Mouse (Mus musculus) adrenal gland, postnatal 36 days (tissue): ENCODE results near the gene Gbx1. TPM values are rescaled to one million over a fixed set of nuclear protein-coding genes. Genes with fewer than 3 reads are reported as not detected.

ENCODE experiments used
- DNase-seq, 2 experiments: peaks; one replicate each; pipeline ENCODE4 v3.0.0; 2021; ENCODE audit warnings: mixed read lengths in 1 of 2
- total RNA-seq, 2 experiments: library from RNA; stranded (reverse); gene quantifications; 2 replicates each; pipeline ENCODE4 v1.2.3; 2021

Gene Gbx1
- total RNA-seq, 2 experiments from 2014 or later: not detected

DNA sequence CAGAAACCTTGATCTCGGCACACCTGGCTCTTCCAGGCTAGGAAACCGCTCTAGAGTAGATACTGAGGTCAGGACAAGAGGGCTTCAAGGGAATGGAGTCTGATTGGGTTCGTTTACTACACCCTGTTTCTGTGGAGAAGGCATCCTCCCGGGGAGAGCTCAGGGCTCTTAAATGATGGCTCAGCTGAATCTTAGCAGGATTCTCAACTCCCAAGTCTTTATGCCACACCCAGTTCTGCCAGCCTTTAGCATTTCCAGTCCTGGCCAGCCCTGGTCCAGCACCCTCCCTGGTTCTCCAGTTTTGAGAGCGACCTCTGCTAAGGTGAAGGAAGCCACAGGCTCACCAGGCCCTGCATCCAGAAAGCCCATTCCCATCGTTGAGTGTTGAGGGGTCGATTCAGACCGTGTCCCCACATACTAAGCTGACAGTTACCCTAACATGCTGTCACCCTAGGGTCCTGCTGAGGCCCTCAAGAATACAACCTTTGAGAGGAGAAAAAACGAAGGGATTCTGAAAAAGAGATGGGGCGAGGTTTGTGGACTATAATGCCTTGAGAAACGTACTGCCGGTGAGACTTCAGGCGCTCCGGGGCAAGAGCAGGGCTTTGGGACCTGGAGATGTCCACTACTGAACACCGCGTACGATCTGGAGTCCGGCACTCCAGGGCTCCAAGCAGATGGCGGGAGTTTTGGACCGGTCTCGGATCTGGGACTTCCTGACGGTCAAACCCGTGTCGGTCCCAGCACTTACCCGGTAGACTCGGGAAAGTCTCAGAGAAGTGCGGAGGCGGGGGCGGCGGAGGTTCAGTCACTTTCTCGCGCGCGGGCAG is 1.4 kb downstream of the Gbx1 start:
- DNase-seq: no peak

DNA sequence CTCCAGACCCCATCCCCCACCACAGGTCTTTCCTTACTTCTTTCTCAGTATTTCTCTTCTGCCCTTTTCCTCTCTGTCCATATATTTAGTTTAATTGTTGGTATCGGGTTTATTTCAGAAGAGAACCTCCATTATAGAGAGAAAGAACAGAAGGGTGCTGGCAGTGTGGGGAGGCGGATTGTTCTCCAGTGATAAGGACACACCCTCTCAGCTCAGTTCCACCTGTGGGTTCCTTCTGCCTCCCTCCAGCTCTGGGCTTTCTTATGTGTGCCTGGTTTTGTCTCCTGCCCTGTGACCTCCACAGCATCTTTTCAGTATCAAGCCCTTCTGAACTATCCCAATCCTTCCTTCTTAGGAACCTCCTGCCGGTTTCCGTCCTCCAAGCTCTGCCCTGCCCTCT is 2.5 kb downstream of the Gbx1 start:
- DNase-seq: no peak

DNA sequence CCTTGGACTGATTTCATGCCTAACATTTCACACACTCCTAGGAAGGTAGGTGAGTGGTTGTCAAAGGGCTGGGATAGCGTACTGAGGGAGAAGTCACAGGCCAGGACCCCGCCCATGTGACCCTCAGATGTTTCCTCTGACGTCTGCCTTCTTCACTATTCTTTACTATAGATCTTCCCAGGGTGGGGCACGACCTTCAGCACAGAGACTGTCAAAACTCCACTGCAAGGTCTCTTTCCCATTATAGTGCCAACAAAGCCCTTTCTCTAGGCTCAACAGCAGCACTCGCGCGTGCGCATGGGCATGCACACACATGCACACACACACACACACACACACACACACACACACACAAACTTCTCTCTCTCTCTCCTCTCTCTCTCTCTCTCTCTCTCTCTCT is 3.2 kb downstream of the Gbx1 start:
- no peak for DNase-seq

DNA sequence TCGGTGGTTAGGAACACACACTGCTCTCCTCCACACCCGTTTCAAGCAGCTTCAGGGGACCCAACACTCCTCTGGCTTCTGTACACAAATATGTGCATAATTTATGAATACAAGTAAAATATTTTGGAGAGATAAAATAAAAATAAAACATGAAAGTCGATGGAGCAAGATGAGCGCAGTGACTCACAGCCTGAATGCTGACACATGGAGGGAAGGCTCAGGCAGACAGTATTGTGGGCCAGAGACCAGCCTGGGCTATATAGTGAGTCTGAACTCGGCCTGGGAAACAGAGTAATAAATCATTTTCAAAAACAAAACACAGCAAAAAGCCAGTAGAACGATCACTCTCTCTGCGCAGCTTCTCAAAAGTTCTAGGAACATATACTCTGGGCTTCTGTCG is 5.6 kb downstream of the Gbx1 start:
- DNase-seq: peak in 1 of 2 experiments; percentile 13

DNA sequence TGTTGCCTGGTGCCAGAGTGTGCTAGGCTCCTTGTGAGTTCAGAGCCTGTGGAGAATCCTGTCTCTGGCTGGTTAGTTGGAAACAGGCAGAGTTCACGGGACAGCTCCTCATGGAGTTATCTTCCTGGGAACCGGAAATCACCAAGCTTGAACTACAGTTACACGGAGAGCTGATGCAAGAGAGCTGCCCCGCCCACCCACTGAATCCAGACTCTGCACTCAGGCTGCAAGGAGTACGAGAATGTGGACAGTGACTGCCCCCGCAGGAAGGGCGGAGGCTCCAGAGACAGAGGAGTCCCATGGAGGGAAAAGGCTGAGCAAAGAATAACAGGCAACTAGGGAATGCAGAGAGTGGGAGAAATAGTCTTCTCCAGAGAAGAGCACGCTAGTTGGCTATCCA is 14.7 kb downstream of the Gbx1 start:
- peak in 1 of 2 experiments; percentile 23 for DNase-seq

DNA sequence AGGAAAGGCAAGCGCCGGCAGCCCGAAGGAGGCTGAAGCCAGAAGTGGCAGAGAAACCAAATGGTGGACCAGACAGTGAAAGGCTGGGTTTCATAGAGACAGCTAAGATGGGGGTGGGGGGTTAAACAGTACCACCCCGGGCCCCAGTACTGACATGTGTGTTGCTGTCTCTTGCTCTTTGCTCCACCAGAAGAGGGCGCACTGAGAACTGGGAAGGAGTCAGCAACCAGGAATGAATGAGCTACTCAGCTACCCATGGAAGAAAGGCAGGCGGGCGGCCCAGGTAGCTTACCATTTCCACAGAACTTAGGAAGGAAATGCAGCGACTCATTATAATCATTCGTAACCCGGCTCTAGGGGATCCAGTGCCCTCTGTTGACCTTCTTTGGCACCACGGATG is 16.4 kb downstream of the Gbx1 start:
- DNase-seq: peak; percentile 64 to 76

DNA sequence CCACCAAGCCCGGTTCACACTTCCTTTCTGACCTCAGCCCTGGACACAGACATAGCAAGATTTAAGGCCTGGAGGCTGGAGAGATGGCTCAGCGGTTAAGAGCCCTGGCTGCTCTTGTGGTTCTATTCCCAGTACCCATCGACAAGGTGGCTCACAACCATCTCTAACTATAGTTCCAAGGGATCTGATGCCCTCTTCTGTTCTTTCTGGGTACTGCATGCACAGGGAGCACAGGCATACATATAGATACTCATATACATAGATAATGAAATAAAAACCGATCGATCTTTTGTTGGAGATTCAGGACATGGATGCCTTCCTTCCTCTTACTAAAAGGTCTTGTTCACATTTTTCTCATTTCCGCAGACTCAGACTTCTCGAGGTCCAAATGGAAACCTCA is 18.6 kb downstream of the Gbx1 start:
- no peak for DNase-seq

DNA sequence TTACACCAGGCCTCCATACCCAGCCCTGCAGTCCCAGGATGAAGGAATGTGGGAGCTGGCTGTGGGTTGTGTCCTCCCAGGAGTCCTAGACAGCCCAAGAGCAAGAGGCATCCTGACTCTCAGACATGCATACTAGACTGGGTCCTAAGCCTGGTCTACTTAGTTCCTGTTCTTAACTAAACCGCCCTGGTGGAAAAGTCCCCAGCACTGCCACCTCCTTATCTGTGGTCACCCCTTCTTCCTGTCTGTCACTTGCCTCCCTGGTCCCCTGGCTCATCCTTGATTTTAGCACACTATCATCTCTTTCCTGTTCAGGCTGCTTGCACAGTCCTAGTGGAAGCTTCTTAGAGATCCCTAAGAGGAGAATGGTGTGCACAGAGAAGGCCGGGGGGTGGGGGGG is 21.5 kb downstream of the Gbx1 start:
- DNase-seq: no peak

DNA sequence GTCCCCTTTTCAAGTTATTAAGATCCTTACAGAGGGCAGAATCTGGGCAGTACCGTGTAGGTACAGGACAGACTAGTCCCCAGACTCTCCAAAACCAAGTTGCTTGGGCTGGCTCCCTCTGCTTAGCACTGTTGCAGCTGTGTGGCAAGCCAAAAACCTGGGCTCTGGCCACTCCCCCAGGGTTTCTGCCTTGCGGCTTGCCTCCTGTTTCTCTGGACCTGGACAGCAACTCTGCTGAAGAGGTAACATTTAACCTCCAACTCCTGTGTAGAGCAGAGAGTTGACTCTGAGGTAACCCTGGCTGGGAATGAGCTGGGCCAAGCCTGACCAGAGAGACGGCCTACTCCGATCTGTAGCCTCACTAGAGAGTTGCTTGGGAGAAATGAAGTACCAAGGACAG is 24.2 kb downstream of the Gbx1 start:
- no peak for DNase-seq

DNA sequence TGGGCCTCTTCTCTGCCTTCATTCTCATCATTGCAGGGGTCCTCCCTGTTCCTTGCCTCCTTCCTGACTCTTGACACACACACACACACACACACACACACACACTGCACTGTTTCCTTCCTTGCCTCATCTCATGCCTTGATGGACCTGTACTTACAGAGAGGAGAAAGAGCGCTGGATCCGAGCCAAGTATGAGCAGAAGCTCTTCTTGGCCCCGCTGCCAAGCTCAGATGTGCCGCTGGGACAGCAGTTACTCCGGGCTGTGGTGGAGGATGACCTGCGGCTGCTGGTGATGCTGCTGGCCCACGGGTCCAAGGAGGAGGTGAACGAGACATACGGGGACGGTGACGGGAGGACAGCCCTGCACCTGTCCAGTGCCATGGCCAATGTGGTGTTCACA is 26.2 kb downstream of the Gbx1 start:
- no peak for DNase-seq

DNA sequence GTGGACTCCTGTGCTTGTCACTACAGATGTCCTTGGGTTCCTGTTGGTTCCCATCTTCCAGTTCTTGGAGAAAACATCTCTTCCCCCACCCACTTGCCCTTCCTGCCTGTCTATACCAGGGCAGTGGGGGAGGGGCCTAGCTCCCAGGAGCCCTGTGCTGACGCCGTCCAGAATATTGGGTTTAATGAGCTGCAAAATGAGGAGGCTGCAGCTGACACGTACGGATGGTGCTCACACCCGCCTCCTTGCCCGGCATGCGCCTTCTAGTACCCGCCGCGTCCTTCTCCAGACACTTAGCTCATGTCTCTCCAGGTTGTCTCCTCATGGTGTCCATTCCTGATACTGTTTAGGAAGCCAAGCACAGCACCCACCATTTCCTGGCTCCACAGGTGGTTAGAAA is 27.9 kb downstream of the Gbx1 start:
- DNase-seq: no peak

DNA sequence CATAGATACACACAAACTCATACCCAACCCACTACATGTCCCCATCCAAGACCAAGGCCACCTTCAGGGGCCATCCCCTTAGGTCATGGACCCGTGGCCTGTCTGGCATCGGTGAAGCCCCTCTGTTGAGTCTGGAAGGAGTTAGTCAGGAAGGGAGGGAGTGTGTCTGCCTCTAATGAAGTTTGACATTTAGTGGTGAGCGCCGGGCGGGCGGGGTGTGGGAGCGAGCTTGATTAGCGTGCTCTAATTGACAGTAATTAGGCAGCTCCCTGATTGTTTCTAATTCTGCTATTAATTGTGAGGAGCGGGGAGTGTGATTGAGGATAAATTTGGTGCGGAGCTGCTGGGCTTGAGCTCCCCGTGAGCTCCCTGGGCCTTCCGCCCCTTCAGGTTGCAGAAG is 29.5 kb downstream of the Gbx1 start:
- no peak for DNase-seq

DNA sequence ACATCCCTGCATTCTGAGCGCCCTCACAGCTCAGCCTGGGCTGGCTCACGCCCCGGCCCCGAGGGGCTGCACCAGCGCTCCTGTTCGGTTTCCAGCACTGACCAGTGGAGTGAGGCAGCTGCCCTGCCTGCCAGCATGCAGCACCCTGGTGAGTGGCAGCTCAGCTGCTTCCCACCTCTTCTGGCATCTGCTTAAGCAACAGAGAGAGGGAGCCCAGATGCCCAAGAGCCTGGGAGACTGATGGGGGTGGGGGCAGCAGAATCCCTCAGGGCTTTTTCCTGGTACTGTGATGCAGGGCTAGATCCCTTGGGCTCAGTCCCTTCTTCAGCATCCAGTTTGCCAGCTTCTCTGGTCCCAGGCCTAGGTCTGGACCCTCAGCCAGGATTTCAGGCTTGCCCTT is 30.2 kb downstream of the Gbx1 start:
- DNase-seq: no peak

DNA sequence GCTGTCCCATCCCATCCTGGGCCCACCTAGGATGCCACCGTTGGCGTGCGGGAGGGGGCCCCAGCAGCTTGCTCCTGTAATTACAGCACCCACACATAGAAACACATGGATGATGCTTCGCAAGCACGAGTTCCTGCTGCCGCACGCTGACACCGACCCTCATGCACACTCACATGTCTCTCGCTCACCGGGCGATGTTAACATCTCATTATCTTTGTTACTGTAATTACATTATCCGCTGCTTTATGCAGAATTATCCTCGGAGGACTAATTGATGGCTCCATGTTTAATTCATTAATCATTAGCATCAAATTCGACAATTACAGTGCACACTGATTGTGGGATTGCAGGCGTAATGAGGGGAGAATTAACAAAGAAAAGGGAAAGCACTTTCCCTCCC is 32.0 kb downstream of the Gbx1 start:
- DNase-seq: no peak

DNA sequence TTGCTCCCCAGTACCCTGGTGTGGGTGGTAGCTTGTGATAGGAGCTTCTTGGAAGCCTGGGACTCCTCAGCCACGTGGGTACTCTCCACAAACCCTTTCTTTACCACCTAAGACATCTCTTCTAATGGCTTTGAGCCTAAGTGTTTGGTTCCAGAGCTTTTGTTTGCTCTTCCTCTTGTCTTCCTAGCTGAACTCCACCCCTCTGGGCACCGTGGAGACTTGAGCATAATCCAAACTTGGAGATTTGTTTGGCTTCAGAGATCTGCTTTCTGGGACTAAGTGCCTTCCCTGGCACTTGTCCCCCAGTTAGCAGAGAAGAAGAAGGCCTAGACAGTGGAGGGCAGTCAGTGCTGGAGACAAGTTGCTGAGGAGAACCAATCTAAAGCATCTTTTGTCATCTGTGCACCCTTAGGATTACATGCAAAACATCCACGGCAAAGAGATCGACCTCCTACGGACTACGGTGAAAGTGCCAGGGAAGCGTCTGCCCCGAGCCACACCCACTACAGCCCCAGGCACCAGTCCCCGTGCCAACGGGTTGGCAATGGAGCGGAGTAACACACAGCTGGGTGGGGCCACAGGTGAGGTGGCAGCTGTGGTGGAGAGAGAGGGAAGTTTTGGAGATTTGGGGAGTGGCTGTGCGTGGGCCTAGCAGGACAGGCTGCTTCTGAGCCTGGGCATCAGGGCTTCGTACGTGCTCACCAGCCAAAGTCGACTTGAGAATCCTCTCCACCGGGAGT is 34.3 kb downstream of the Gbx1 start:
- DNase-seq: no peak

DNA sequence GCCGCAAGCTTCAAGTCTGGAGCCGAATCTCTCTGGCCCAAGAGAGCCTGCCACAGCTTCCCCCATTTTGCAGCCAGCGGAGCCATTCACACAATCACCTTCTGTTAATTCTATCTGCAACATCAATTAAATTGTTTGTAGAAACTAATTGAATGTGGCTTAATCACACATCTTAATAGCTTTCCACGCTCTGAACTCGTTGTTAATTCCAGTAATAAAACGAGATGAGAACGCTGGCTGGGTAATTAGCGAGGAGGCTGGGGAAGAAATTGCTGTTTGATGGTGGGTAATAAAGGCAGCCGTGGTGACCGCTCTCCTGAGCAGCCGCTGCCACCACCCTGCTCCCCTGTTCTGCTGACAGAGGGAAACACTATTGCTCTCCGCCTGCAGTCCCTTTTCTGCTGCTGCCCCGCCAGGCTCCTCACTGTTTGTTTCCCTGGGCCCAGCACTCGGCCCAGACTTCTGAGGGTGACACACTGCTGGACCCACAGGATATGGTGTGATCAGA is 36.5 kb downstream of the Gbx1 start:
- no peak for DNase-seq

DNA sequence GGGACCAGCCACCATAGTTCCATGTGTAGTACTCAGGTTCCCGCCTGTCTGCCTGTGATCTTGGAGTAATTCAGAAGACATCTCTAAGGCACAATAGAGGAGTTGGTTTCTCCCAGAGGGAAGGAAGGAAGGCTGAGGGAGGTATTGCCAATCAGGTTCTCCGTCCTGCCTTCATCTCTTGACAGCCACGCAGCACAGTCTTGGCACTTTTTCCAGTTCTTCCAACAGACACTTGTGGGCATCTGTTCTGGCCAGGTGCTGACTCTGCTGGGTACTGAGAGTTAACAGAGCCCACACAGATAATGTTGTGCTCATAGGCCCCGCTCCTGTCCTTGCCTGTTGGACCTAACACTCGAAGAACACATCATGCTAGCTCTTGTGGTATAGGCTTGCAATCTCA is 40.3 kb downstream of the Gbx1 start:
- DNase-seq: no peak

DNA sequence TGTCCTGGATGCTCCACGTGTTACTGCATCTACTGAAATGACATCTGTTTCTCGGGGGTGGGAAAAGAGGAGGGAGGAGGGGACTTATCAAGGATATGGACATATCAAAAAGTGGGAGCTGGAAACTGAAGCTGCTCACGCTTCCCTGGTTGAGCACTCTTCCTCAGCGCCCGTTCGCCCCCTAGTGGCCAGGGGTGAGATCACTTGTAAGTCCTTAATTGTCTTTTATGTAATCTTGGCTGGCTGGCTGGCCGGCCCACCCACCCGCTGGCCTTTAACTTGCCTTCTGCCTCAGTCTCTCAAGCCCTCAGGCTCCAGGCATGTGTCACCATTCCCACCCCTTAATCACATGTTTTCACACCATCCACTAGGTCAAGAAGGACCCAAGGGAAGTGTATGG is 40.9 kb downstream of the Gbx1 start:
- peak; percentile 89 to 92 for DNase-seq

DNA sequence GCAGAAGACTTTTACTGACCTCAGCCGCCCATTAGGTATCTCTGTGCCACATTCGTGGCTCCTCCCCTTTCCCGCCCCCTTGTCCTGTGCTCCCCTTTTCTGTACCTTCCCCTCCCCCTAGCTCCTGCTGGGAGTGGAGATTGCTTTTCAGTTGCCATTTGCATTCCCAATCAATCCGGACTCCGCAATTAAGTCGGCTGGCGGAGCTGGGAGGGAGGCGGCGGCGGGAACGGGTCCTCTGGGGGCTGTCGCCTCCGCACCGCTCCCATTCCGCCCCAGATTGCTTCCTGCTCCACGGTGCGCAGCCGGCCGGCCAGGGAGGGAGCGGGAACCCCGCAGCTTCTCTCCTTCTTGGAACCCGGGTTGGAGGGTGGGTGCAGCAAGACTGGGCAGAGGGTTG is 42.0 kb downstream of the Gbx1 start:
- DNase-seq: no peak

DNA sequence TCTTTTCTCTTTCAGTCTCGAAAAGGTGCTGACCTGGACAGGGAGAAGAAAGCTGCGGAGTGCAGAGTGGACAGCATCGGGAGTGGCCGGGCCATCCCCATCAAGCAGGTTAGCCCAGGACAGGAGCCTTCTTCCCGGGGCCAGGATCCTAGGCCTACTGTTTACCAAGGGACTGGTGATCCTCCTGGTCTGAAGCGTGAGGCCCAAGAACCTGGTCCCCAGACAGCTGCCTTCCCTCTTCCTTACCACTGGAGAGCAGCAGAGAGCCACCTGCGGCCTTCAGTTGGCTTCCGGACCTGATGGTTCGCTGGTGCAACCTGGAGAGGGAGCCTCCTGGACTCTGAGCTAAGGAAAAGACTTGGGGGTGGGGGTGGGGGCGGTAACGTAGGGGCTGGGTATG is 43.7 kb downstream of the Gbx1 start:
- peak; percentile 60 to 70 for DNase-seq

DNA sequence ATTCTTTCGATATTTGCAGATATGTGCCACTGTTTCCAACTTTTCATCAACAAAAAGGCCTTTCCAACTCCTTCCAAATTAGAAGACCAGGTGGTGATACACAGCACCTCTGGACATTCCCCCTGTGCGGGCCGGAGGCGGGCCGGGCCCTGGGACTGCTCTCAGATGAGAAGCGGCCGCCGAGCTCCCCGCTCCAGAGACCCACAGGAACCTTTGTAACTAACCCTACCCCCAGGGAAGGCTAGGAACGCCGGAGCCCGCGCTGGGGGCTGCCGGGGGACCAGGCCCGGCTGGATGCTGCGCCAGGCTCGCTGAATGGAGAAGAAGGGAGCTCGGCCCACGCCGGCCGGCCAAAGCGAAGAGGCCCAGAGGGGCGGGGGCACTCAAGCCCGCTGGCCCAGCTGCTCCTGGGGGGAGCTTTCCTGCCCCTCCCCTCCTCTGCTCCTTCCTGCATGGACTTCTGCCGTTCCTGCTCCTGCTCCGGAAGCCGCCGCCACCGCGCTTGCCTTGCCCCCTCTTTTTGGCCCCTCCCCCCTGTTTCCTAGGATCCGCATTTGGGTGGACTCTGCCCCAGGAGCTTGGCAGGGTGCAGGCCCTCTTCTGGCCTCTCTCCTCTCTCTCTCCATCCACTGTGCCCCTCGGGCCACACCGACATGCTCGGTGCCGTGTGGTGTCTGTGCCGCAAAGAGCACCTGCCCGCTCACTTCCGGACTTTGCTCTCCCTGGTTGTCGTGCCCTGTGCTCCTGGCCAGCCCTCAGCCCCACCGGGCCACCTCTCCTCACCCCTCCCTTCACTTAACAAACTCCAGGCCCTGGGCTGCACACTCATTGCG is 44.5 kb downstream of the Gbx1 start:
- no peak for DNase-seq

DNA sequence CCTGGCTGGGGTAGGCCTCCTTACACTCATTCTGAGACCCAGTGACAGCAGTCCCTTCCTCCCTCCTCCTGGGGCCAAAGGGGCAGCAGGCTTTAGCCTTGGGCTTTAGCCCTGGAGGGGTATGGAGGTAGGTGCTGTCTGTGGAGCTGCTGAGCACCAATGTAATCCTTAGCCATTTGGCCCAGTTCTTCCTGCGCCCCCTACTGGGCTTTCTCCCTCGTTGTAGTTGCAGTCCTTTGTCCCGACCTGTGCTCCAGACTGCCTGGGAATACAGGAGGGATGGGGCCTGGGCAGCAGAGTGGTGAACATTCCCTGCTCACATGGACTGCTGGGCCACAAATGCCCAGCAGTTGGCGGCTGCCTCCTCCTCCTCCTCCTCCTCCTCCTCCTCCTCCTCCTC is 45.4 kb downstream of the Gbx1 start:
- peak; percentile 72 to 82 for DNase-seq

DNA sequence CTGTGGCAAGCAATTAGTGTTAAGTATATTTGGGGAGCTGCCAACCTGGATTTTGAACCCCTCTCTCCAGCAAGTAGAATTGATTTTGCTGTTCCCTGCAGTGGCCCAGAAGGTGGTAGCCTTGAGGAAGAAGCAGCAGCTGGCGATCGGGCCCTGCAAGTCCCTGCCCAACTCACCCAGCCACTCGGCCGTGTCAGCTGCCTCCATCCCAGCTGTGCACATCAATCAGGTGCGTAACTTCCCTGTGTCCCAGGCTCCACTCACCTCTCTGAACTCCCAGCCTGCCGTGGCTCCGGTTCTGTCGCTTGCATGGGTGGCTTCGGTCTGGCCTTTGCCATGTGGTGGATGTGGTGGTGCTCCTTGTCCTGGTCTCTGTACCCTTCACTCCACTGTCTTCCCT is 49.1 kb downstream of the Gbx1 start:
- no peak for DNase-seq
